ENCODE assay signal across 10 mouse cellular contexts in the genomic region with DNA sequence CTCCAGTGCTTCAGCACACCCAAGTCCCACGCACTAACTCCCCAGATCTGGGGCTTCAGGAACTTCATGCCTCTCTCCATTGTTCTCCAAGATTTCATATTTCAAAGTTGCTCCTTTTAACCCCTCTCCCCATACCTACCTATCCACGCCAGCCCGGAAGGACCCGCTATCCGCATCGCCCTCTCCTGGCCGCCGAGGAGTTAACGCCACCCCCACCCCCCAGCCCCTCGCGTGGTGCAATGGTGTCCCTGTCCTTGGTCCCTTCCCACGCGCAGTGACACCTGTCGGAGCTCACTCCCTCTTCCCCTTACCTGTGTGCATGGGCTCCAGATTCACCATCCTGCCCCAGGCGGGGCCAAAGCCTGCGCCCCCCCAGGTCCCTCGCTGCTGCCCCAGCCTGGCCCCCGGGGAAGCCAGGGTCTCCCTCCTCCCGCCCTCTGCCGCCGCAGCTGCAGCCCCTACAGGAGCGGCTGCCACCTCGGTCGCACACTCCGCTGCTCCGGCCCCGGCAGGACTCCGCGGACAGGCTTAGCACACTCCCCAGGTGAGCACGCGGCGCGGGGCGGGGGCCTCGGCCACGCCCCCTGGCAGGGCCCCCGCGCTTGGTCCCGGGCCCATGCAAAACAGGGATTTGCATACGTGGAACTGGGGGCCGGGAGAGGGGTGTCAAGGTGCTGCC. TPM values are rescaled to one million over a fixed set of nuclear protein-coding genes. Genes with fewer than 3 reads are reported as not detected.
DNase-seq lines count a peak whose midpoint lies in the region; ATAC-seq and TF ChIP-seq lines count a peak whose summit lies in the region.
"Had no signal": no experiment of that assay in that cellular context is flagged by ENCODE, and none has a peak within 500 bp of the region (broad histone marks: within the 10 kb centered on the region; RNA-seq: fewer than 3 reads in every experiment).

No protein-coding gene starts in this region.

- TF ChIP-seq CTCF in E14TG2a.4 (conservative IDR thresholded peaks at IDR 0.05; ENCODE audit: low read length), result 0 out of 2 replicates have a peak, but pooled peaks have one; percentile 4
- peak; percentile 48 for TF ChIP-seq CTCF in forebrain, postnatal 0 days (IDR thresholded peaks at IDR 0.05; ENCODE audit: low read depth)

- H3K4me2 ChIP-seq in forebrain, postnatal 0 days (ENCODE audit: low read depth), result peak overlapping the region; percentile 47
- peak overlapping the region; percentile 29 for H3K4me2 ChIP-seq in liver, embryonic 15.5 days

- peaks cover 78% of the 10 kb centered on the region for H3K27me3 ChIP-seq in heart, embryonic 10.5 days (ENCODE audit: insufficient read depth, poor library complexity, severe bottlenecking)
- peaks cover 62% of the 10 kb centered on the region for H3K27me3 ChIP-seq in E14TG2a.4 (ENCODE audit: insufficient read depth, low read length)
- peaks cover 27% of the 10 kb centered on the region for H3K27me3 ChIP-seq in forebrain, postnatal 0 days (ENCODE audit: insufficient read depth, low read length)
- peaks cover 99% of the 10 kb centered on the region for H3K27me3 ChIP-seq in liver, embryonic 15.5 days

- no peaks in the 10 kb centered on the region for H3K36me3 ChIP-seq in heart, embryonic 10.5 days
- no peaks in the 10 kb centered on the region for H3K36me3 ChIP-seq in E14TG2a.4 (ENCODE audit: insufficient read depth, low read length)
- no peaks in the 10 kb centered on the region for H3K36me3 ChIP-seq in forebrain, postnatal 0 days (ENCODE audit: insufficient read depth)
- no peaks in the 10 kb centered on the region for H3K36me3 ChIP-seq in liver, embryonic 15.5 days (replicated peaks)

- 0 out of 2 replicates have a peak, but pooled peaks have one; percentile 14 for ATAC-seq in forebrain, postnatal 0 days
- ATAC-seq in liver, embryonic 15.5 days (ENCODE audit: insufficient read depth), result no peak
- no peak for ATAC-seq in megakaryocyte progenitor cell, adult 5-6 weeks (replicated peaks; ENCODE audit: poor library complexity)

- 0 out of 2 replicates have a peak overlapping the region, but pooled peaks have one; percentile 6 for H3K9ac ChIP-seq in forebrain, postnatal 0 days
- H3K9ac ChIP-seq in liver, embryonic 15.5 days, result no peak overlapping the region

- WGBS in heart, embryonic 10.5 days, result 2% methylated on average over 41 of the region's 41 CpGs
- WGBS in forebrain, postnatal 0 days, result 4% methylated on average over 39 of the region's 41 CpGs
- WGBS in liver, embryonic 15.5 days (ENCODE audit: insufficient replicate concordance), result 5% methylated on average over 41 of the region's 41 CpGs

- H3K4me1 ChIP-seq in heart, embryonic 10.5 days, result peaks cover 28% of the 10 kb centered on the region
- H3K4me1 ChIP-seq in E14TG2a.4 (replicated peaks; ENCODE audit: low read depth, low read length), result peaks cover 45% of the 10 kb centered on the region
- H3K4me1 ChIP-seq in forebrain, postnatal 0 days (ENCODE audit: insufficient read depth), result peaks cover 10% of the 10 kb centered on the region
- peaks cover 6% of the 10 kb centered on the region; the same call in 1 of the 2 replicates for H3K4me1 ChIP-seq in liver, embryonic 15.5 days (replicated peaks)

- peak overlapping the region; percentile 42; the same call in 1 of the 2 replicates for H3K27ac ChIP-seq in heart, embryonic 10.5 days
- no peak overlapping the region for H3K27ac ChIP-seq in forebrain, postnatal 0 days (ENCODE audit: low read depth, low read length)
- no peak overlapping the region for H3K27ac ChIP-seq in liver, embryonic 15.5 days (replicated peaks)

- intact Hi-C loops in heart, postnatal 36 days (cut with DNase I), result no loop called here

- H3K9me3 ChIP-seq in heart, embryonic 10.5 days, result no peaks in the 10 kb centered on the region
- no peaks in the 10 kb centered on the region for H3K9me3 ChIP-seq in E14TG2a.4 (ENCODE audit: low read length)
- no peaks in the 10 kb centered on the region for H3K9me3 ChIP-seq in forebrain, postnatal 0 days (ENCODE audit: low read length)
- no peaks in the 10 kb centered on the region for H3K9me3 ChIP-seq in liver, embryonic 15.5 days (replicated peaks)

- no peak for DNase-seq in heart, embryonic 10.5 days (ENCODE audit: low spot score)
- no peak for DNase-seq in heart, postnatal 36 days
- DNase-seq in forebrain, postnatal 0 days, result no peak
- no peak for DNase-seq in left cerebral cortex, adult 8-10 months (ENCODE audit: low spot score in 2 of 2)
- no peak for DNase-seq in embryo, embryonic 9.5 days (ENCODE audit: extremely low spot score)
- DNase-seq: adrenal gland, postnatal 36 days; lung, adult 2 months had no signal

- H3K4me3 ChIP-seq in heart, embryonic 10.5 days, result peak overlapping the region; percentile 56
- H3K4me3 ChIP-seq in E14TG2a.4 (replicated peaks; ENCODE audit: low read length), result peak overlapping the region; percentile 79
- peak overlapping the region; percentile 22 for H3K4me3 ChIP-seq in forebrain, postnatal 0 days (ENCODE audit: low read depth, low read length)
- H3K4me3 ChIP-seq in liver, embryonic 15.5 days (replicated peaks), result no peak overlapping the region

RNA-seq across cellular contexts. Expression of gene Pou2f3, which starts 4.7 kb away (rescaled TPM):
- 0.10 TPM in 1 of 2 replicates, not detected in the other for polyA plus RNA-seq in heart, embryonic 10.5 days (2016; fragmentation: Nextera tagmentation; extraction: Ambion mirVana)
- under 1 TPM; 0.14 to 0.27 TPM for total RNA-seq in heart, postnatal 36 days (2021)
- not detected in 2 replicates for total RNA-seq in forebrain, postnatal 0 days (2014; rRNA removed)
- polyA plus RNA-seq in forebrain, postnatal 0 days (2015; fragmentation: Nextera tagmentation; extraction: Ambion mirVana), result 0.05 TPM in 1 of 2 replicates, not detected in the other
- polyA plus RNA-seq in liver, embryonic 15.5 days (2015; fragmentation: Nextera tagmentation; extraction: Ambion mirVana), result not detected in 2 replicates
- total RNA-seq in left cerebral cortex, adult 8-10 months (2022), result under 1 TPM; 0.14 to 0.37 (median 0.27) TPM
- total RNA-seq in megakaryocyte progenitor cell, adult 5-6 weeks (2015), result not detected in 2 replicates
- not detected in 2 replicates for total RNA-seq in megakaryocyte progenitor cell, adult 5-6 weeks (2017)
- total RNA-seq: adrenal gland, postnatal 36 days had no signal

RNA-seq across cellular contexts. Expression of gene Oaf, which starts 34.2 kb away (rescaled TPM):
- 31.1 and 39.8 TPM in 2 replicates for polyA plus RNA-seq in heart, embryonic 10.5 days (2016; fragmentation: Nextera tagmentation; extraction: Ambion mirVana)
- 1 to 10 TPM; 8.2 to 8.9 TPM for total RNA-seq in heart, postnatal 36 days (2021)
- 5.0 and 14.3 TPM in 2 replicates for total RNA-seq in forebrain, postnatal 0 days (2014; rRNA removed)
- 7.8 and 7.9 TPM in 2 replicates for polyA plus RNA-seq in forebrain, postnatal 0 days (2015; fragmentation: Nextera tagmentation; extraction: Ambion mirVana)
- polyA plus RNA-seq in liver, embryonic 15.5 days (2015; fragmentation: Nextera tagmentation; extraction: Ambion mirVana), result 26.8 and 30.0 TPM in 2 replicates
- total RNA-seq in left cerebral cortex, adult 8-10 months (2022), result 10 to 100 TPM; 12.8 to 18.5 (median 15.2) TPM
- total RNA-seq in megakaryocyte progenitor cell, adult 5-6 weeks (2015), result 19.2 and 20.9 TPM in 2 replicates
- 10.0 and 17.0 TPM in 2 replicates for total RNA-seq in megakaryocyte progenitor cell, adult 5-6 weeks (2017)
